Mouse (Mus musculus): ENCODE measurements around the gene Ndufa3. TPM values are rescaled to one million over a fixed set of nuclear protein-coding genes. Genes with fewer than 3 reads are reported as not detected.

Ndufa3 gene
- polyA plus RNA-seq, 1 experiment from 2014 or later = 640 TPM

- WGBS = 85% methylated on average over 4 of the region's 4 CpGs
- peaks cover 19% of the 10 kb centered on the region for H3K36me3 ChIP-seq (ENCODE audit: control insufficient read depth, insufficient read depth, low read length)
- ATAC-seq (replicated peaks; ENCODE audit: low FRiP score, low TSS enrichment, low read depth) = no peak
Measured at GRCm38 (mm10) chr7:3616057-3616388, 1.1 kb upstream of the Ndufa3 start, which contains the start of gene Oscar. Oscar (minus strand) TSS chr7:3616157.

GRCm38 (mm10) chr7:3616389-3617241 lies 558 bp upstream of the Ndufa3 start:
- Histone ChIP-seq H3K9me3 (ENCODE audit: control insufficient read depth, low read length) (no peaks in the 10 kb centered on the region), H3K4me2 (ENCODE audit: low read length) (0 out of 2 replicates have a peak overlapping the region, but pooled peaks have one; percentile 20), H3K36me3 (ENCODE audit: control insufficient read depth, insufficient read depth, low read length) (peaks cover 25% of the 10 kb centered on the region), H3K9ac (ENCODE audit: low read length) (no peak overlapping the region), H3K27me3 (replicated peaks; ENCODE audit: control insufficient read depth, insufficient read depth, low read length) (no peaks in the 10 kb centered on the region), H3K4me1 (replicated peaks; ENCODE audit: control insufficient read depth, insufficient read depth, low read length) (peaks cover 7% of the 10 kb centered on the region; the same call in 1 of the 2 replicates), H3K27ac (ENCODE audit: low read depth) (no peak overlapping the region), H3K4me3 (ENCODE audit: low read depth, low read length) (peak overlapping the region; percentile 72)
- ATAC-seq (replicated peaks; ENCODE audit: low FRiP score, low TSS enrichment, low read depth) (peak; percentile 20), DNase-seq (ENCODE audit: low spot score) (no peak)
- WGBS = 39% methylated on average over 6 of the region's 6 CpGs

More at GRCm38 (mm10) chr7:3616057-3616388, 1.1 kb upstream of the Ndufa3 start, which contains the start of gene Oscar:
- no peak for DNase-seq (ENCODE audit: low spot score)
- H3K4me1 ChIP-seq (replicated peaks; ENCODE audit: control insufficient read depth, insufficient read depth, low read length) = peaks cover 7% of the 10 kb centered on the region; the same call in 1 of the 2 replicates
- H3K27me3 ChIP-seq (replicated peaks; ENCODE audit: control insufficient read depth, insufficient read depth, low read length) = no peaks in the 10 kb centered on the region
- no peak within 1 kb of the TSS for H3K27ac ChIP-seq (ENCODE audit: low read depth)
- no peaks in the 10 kb centered on the region for H3K9me3 ChIP-seq (ENCODE audit: control insufficient read depth, low read length)
- 0 out of 2 replicates have a peak within 1 kb of the TSS, but pooled peaks have one; percentile 20 for H3K4me2 ChIP-seq (ENCODE audit: low read length)
- no peak within 1 kb of the TSS for H3K9ac ChIP-seq (ENCODE audit: low read length)
- peak within 1 kb of the TSS; percentile 72; the same call in 1 of the 2 replicates for H3K4me3 ChIP-seq (ENCODE audit: low read depth, low read length)

- 34% methylated on average over 4 of the region's 4 CpGs for WGBS
- peak overlapping the region; percentile 68 for H3K4me3 ChIP-seq (ENCODE audit: low read depth, low read length)
- DNase-seq (ENCODE audit: low spot score) (no peak), ATAC-seq (replicated peaks; ENCODE audit: low FRiP score, low TSS enrichment, low read depth) (peak; percentile 24; the same call in 1 of the 2 replicates)
- no peaks in the 10 kb centered on the region for H3K27me3 ChIP-seq (replicated peaks; ENCODE audit: control insufficient read depth, insufficient read depth, low read length)
- H3K4me1 ChIP-seq (replicated peaks; ENCODE audit: control insufficient read depth, insufficient read depth, low read length) = peaks cover 14% of the 10 kb centered on the region
- no peaks in the 10 kb centered on the region for H3K9me3 ChIP-seq (ENCODE audit: control insufficient read depth, low read length)
- H3K36me3 ChIP-seq (ENCODE audit: control insufficient read depth, insufficient read depth, low read length) = peaks cover 44% of the 10 kb centered on the region
- peak overlapping the region; percentile 73 for H3K9ac ChIP-seq (ENCODE audit: low read length)
- H3K27ac ChIP-seq (ENCODE audit: low read depth) = no peak overlapping the region
- peak overlapping the region; percentile 97 for H3K4me2 ChIP-seq (ENCODE audit: low read length)
Measured at GRCm38 (mm10) chr7:3629030-3629429, 11.9 kb downstream of the Ndufa3 start.

GRCm38 (mm10) chr7:3629543-3630477 lies 12.6 kb downstream of the Ndufa3 start, which contains the start of the genes Tfpt and Prpf31:
Tfpt (minus strand) TSS chr7:3629929.
Prpf31 (plus strand) TSS chr7:3629985.
- peak within 1 kb of the TSS; percentile 68 for H3K4me3 ChIP-seq (ENCODE audit: low read depth, low read length)
- H3K27me3 ChIP-seq (replicated peaks; ENCODE audit: control insufficient read depth, insufficient read depth, low read length) = no peaks in the 10 kb centered on the region
- H3K36me3 ChIP-seq (ENCODE audit: control insufficient read depth, insufficient read depth, low read length) = peaks cover 42% of the 10 kb centered on the region
- WGBS = 1% methylated on average over 47 of the region's 47 CpGs
- ATAC-seq (replicated peaks; ENCODE audit: low FRiP score, low TSS enrichment, low read depth) (peak; percentile 90), DNase-seq (ENCODE audit: low spot score) (peak; percentile 98)
- peak within 1 kb of the TSS; percentile 97 for H3K4me2 ChIP-seq (ENCODE audit: low read length)
- peak within 1 kb of the TSS; percentile 67 for H3K27ac ChIP-seq (ENCODE audit: low read depth)
- no peaks in the 10 kb centered on the region for H3K9me3 ChIP-seq (ENCODE audit: control insufficient read depth, low read length)
- H3K9ac ChIP-seq (ENCODE audit: low read length) = peak within 1 kb of the TSS; percentile 73
- peaks cover 14% of the 10 kb centered on the region for H3K4me1 ChIP-seq (replicated peaks; ENCODE audit: control insufficient read depth, insufficient read depth, low read length)

GRCm38 (mm10) chr7:3630478-3630815 lies 13.3 kb downstream of the Ndufa3 start:
- H3K36me3 ChIP-seq (ENCODE audit: control insufficient read depth, insufficient read depth, low read length) = peaks cover 42% of the 10 kb centered on the region

GRCm38 (mm10) chr7:3643412-3643811 lies 26.2 kb downstream of the Ndufa3 start:
- peaks cover 38% of the 10 kb centered on the region for H3K36me3 ChIP-seq (ENCODE audit: control insufficient read depth, insufficient read depth, low read length)
- H3K27ac ChIP-seq (ENCODE audit: low read depth) = no peak overlapping the region
- no peak overlapping the region for H3K4me2 ChIP-seq (ENCODE audit: low read length)
- no peak overlapping the region for H3K4me3 ChIP-seq (ENCODE audit: low read depth, low read length)
- H3K4me1 ChIP-seq (replicated peaks; ENCODE audit: control insufficient read depth, insufficient read depth, low read length) = peaks cover 27% of the 10 kb centered on the region
- 67% methylated on average over 5 of the region's 5 CpGs for WGBS
- DNase-seq (ENCODE audit: low spot score) (no peak), ATAC-seq (replicated peaks; ENCODE audit: low FRiP score, low TSS enrichment, low read depth) (no peak)
- no peaks in the 10 kb centered on the region for H3K9me3 ChIP-seq (ENCODE audit: control insufficient read depth, low read length)
- no peaks in the 10 kb centered on the region for H3K27me3 ChIP-seq (replicated peaks; ENCODE audit: control insufficient read depth, insufficient read depth, low read length)
- H3K9ac ChIP-seq (ENCODE audit: low read length) = no peak overlapping the region

More at GRCm38 (mm10) chr7:3630478-3630815, 13.3 kb downstream of the Ndufa3 start:
- DNase-seq (ENCODE audit: low spot score) (no peak), ATAC-seq (replicated peaks; ENCODE audit: low FRiP score, low TSS enrichment, low read depth) (peak; percentile 3; the same call in 1 of the 2 replicates)
- Histone ChIP-seq H3K4me1 (replicated peaks; ENCODE audit: control insufficient read depth, insufficient read depth, low read length) (peaks cover 14% of the 10 kb centered on the region), H3K27ac (ENCODE audit: low read depth) (no peak overlapping the region), H3K4me2 (ENCODE audit: low read length) (peak overlapping the region; percentile 78), H3K27me3 (replicated peaks; ENCODE audit: control insufficient read depth, insufficient read depth, low read length) (no peaks in the 10 kb centered on the region), H3K9ac (ENCODE audit: low read length) (peak overlapping the region; percentile 73), H3K4me3 (ENCODE audit: low read depth, low read length) (peak overlapping the region; percentile 68), H3K9me3 (ENCODE audit: control insufficient read depth, low read length) (no peaks in the 10 kb centered on the region)
- WGBS = 58% methylated on average over 3 of the region's 3 CpGs

GRCm38 (mm10) chr7:3643843-3644242 lies 26.7 kb downstream of the Ndufa3 start:
- Histone ChIP-seq H3K27me3 (replicated peaks; ENCODE audit: control insufficient read depth, insufficient read depth, low read length) (no peaks in the 10 kb centered on the region), H3K36me3 (ENCODE audit: control insufficient read depth, insufficient read depth, low read length) (peaks cover 33% of the 10 kb centered on the region), H3K27ac (ENCODE audit: low read depth) (0 out of 2 replicates have a peak overlapping the region, but pooled peaks have one; percentile 29), H3K4me1 (replicated peaks; ENCODE audit: control insufficient read depth, insufficient read depth, low read length) (peaks cover 29% of the 10 kb centered on the region), H3K4me2 (ENCODE audit: low read length) (peak overlapping the region; percentile 53), H3K9ac (ENCODE audit: low read length) (no peak overlapping the region), H3K4me3 (ENCODE audit: low read depth, low read length) (peak overlapping the region; percentile 35), H3K9me3 (ENCODE audit: control insufficient read depth, low read length) (no peaks in the 10 kb centered on the region)
- no peak for ATAC-seq (replicated peaks; ENCODE audit: low FRiP score, low TSS enrichment, low read depth)
- 19% methylated on average over 9 of the region's 9 CpGs for WGBS
- no peak for DNase-seq (ENCODE audit: low spot score)

GRCm38 (mm10) chr7:3644348-3644671 lies 27.1 kb downstream of the Ndufa3 start:
- Histone ChIP-seq H3K36me3 (ENCODE audit: control insufficient read depth, insufficient read depth, low read length) (peaks cover 29% of the 10 kb centered on the region), H3K4me3 (ENCODE audit: low read depth, low read length) (peak overlapping the region; percentile 35), H3K4me2 (ENCODE audit: low read length) (peak overlapping the region; percentile 53), H3K27ac (ENCODE audit: low read depth) (peak overlapping the region; percentile 29; the same call in 1 of the 2 replicates), H3K9me3 (ENCODE audit: control insufficient read depth, low read length) (no peaks in the 10 kb centered on the region), H3K4me1 (replicated peaks; ENCODE audit: control insufficient read depth, insufficient read depth, low read length) (peaks cover 29% of the 10 kb centered on the region), H3K27me3 (replicated peaks; ENCODE audit: control insufficient read depth, insufficient read depth, low read length) (no peaks in the 10 kb centered on the region), H3K9ac (ENCODE audit: low read length) (no peak overlapping the region)
- WGBS = under 1% methylated on average over 11 of the region's 11 CpGs
- ATAC-seq (replicated peaks; ENCODE audit: low FRiP score, low TSS enrichment, low read depth) = no peak
- no peak for DNase-seq (ENCODE audit: low spot score)

Measured in intestine, embryonic 14.5 days (tissue).